Mouse (Mus musculus) MN1 (cell line): ENCODE results near the gene Dtnb.

ENCODE experiments used
- DNase-seq: peaks from one replicate; pipeline ENCODE4 v3.0.0-alpha.2; 2016; ENCODE audit warnings: low spot score

Gene Dtnb

DNA sequence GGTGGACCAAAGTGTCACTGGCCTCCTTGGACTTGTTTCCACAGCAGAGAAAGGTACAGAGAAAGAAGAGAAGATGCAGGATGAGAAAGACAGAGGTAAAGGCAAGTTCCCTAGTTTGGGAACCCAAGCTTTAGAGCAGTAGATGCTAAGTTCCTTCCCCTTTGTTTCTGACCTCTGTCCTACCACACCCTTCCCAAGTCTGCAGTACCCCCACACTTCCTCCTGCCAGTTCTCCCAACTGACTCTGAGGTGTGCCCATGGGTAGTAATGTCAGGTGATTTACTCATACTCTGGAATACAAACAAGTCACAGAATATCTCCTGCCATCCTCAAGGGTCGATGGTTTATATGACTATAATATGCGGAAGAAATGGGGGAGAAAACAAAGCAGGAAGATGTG is 203.8 kb downstream of the Dtnb start:
- DNase-seq: no peak

GRCm38 (mm10) chr12:3777682-3778081 is 205.5 kb downstream of the Dtnb start:
- no peak for DNase-seq

GRCm38 (mm10) chr12:3778286-3778685 is 206.1 kb downstream of the Dtnb start:
- DNase-seq: no peak

DNA sequence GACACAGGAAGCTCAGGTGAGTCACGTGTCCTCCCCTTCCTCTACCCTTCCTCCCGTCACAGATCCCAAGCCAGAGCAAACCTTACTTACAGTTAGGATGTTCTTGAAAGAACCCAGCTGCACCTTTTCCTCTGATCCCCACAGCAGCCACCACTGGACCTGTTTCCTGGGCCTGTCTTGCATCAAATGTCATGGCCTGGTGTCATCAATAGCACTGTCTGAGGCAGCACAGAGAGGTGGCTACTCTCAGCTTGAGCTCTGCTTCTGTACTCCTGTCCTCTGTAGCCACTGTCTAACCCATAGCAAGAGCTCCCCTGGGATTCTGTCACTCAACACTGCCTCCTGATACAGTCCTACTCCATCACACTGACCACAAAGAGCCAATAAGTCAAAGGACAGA is 207.5 kb downstream of the Dtnb start:
- DNase-seq: peak; percentile 65

DNA sequence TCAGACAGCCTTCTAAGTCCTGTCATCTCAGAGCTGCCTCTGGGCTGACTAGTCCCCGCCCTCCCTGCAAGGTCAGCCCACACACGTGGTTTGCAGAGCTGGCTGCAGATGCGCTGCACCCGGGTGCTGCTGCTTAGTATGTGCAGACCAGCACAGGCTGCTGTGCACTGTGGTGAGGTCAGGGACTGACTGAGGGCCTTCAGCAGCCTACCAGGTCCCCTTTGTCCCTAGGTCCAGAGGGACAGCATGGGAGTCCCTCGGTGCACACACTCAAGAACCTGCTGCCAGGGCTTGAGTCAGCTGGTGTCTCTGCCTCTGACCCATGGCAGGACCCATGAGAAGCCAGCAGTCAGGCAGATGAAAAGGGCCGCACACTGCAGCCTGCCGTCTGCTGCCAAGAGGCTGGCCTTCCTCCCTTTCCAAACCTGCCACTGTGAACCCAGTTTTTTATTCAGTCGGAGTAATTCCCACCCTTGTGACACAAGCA is 208.3 kb downstream of the Dtnb start:
- peak; percentile 80 for DNase-seq

DNA sequence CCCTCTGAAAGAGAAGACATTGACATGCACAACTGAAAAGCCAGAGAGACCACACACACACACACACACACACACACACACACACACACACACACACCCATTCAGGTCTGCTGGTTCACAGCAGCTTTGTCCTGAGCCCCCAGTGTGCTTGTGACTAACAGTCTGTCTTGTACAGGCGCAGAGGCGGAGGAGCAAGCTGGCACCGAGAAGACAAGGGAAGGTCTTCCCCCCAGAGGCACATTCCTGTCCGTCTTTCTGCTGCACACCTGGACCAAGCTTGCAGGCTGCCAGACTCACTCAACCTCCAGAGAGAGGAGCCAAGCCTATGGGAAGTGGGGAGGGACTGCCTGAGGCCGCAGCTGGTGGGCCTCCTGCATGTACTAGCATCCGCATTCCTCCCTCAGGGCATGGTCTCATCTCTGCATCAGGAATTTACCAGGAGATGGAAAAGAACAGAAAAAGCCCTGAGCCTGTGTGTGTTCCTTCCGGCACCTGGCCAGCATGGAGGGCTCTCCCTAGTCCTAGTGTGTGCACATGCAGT is 208.8 kb downstream of the Dtnb start:
- DNase-seq: no peak

- DNase-seq: peak; percentile 82
These were observed 209.3 kb downstream of the Dtnb start for GRCm38 (mm10) chr12:3781482-3781881.

DNA sequence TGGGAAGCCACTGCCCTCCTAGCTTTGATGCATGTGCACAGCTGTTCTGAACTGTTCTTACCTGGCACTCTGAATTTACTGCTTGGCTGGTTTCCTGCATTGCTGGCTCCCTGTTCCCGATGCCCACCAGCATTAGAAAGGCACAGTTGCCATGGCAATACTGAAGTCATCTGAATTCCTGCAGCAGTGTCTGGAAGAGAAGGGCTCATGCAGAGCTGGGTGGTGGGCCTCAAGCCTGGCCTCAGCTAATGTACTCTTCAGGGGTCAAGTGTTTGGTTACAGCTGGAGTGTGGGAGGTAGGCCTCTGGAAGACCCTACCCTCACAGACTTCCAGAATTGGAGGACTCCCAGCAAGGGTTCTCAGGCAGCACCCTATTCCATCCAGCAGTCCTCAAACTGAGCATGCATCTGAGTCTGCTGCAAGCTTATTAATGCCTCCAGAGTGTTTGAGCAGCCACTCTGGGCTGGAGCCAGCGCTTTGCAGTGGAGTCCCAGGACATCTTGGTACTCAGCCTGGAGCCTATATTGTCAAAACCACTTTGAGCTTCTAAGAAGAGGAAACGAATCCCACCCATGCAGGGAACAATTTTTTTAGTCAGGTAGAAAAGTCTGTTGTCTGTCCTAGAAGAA is 211.1 kb downstream of the Dtnb start:
- no peak for DNase-seq

DNA sequence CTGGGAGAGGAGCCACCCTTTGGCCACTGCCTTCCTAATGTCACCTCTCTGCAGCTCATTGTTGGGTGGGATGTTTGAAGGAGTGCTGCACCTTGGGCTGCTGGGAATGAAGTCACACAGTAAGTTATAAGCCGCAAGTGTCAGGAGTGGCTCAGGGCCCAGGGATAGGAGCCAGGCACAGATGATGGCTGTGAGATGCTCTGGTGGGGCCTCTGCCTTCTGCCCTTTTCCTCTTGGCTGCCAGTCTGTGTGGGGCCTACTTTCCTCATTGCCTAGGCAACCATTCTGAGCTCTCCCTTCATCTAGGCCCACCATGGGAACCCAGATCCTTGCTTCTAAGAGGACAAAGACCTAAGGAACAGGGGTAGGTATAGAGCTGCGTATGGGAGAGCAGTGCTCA is 212.1 kb downstream of the Dtnb start:
- DNase-seq: no peak

DNA sequence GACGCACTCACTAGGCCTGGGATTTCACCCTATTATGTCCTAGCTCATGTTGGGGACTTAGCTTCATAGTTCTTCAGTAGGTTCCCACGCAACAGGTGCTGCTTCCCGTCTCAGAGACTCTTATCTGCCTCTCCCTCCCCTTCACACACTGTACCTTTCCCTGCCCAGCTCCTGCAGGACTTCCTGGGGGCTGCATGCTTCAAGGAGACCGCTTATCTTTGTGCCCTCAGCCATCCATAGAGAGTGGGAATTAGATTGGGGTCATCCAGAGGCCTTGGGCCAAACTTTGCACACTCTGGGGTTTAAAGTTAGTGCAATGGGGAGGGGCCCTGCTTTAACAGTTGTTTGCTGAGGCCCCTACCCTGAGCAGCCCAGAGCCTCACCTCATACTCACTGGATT is 212.5 kb downstream of the Dtnb start:
- DNase-seq: no peak

GRCm38 (mm10) chr12:3787041-3787440 is 214.9 kb downstream of the Dtnb start:
- DNase-seq: no peak

GRCm38 (mm10) chr12:3787541-3787940 is 215.4 kb downstream of the Dtnb start:
- DNase-seq: peak; percentile 42

- DNase-seq: no peak
These were observed 216.4 kb downstream of the Dtnb start for GRCm38 (mm10) chr12:3788421-3789051.

- no peak for DNase-seq
These were observed 217.5 kb downstream of the Dtnb start for GRCm38 (mm10) chr12:3789626-3790185.

GRCm38 (mm10) chr12:3791257-3791656 is 219.1 kb downstream of the Dtnb start:
- DNase-seq: no peak

GRCm38 (mm10) chr12:3791732-3792131 is 219.6 kb downstream of the Dtnb start:
- DNase-seq: peak; percentile 98

DNA sequence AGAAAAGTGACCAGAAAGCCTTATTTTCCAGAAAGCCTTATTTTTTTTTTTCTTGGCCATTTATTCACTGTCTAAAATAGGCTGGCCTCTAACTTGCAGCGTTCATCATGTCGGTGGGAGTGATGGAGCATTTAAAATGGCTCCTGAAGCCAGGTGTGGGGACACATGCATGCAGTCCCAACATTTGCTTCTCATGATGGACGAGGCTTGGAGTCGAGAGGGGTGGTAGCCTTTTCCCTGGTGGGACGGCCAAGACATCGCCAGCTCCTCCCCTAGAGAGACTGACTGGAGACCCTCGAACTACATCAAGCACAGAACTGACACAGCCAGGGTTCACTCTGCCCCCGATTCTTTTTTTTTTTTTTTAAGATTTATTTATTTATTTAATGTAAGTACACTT is 220.1 kb downstream of the Dtnb start:
- DNase-seq: peak; percentile 55

DNA sequence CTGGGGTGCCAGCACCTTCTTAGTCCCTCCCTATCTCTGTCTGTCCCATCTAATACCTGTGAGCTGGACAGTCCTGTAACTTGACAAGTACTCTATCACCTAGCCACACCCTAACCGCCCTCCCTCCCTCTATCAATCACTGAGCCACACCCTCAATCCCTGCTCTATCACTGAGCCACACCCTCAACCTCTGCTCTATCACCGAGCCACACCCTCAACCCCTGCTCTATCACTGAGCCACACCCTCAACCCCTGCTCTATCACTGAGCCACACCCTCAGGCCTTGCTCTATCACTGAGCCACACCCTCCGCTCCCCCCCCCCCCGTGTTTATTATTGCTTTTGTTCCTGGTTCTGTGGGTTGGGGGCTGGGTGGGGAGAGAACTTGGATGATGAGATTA is 223.4 kb downstream of the Dtnb start:
- no peak for DNase-seq

- no peak for DNase-seq
These were observed 227.4 kb downstream of the Dtnb start for GRCm38 (mm10) chr12:3799551-3799950.

DNA sequence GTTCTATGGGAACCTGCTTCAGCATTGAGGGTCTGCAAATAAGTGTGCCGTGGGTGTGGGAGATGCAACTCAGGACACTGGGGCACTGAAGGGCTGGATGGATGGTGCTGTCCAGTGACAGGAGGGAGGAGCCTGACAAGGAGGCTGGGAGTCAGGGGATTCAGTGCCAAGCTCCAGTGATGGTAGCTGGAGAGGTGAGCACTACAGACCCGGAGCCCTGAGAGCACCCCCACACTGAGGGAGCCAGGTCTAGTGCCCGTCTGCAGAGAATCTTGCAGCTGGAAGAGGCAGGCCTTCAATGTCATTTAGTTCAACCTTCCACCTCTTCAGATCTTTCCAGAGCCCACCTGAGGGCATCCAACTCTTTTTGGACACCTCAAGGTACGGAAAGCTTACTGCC is 233.7 kb downstream of the Dtnb start, which contains the start of gene Dnmt3a:
Gene Dnmt3a (plus strand): TSS at position 156 of the 400 bp plus-strand sequence.
- no peak for DNase-seq

DNA sequence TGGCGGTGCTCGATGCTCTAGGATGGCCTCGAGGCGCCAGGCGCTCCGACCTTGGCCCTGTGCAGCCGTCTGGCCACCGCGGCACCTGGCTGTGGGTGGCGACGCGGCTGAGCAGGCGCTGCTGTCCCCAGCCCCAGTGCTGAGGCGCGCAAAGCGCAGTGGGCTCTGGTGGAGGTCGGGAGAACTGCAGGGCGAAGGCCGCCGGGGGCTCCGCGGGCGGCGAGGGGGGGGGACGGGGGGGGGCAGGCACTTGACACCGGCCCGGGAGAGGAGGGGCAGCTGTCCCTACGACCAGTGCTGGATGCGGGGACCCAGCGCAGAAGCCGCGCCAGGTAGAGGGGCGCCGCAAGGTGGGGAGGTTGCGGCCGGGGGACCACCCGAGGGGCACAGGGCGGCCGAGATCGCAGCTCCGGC is 234.1 kb downstream of the Dtnb start:
- peak; percentile 88 for DNase-seq

DNA sequence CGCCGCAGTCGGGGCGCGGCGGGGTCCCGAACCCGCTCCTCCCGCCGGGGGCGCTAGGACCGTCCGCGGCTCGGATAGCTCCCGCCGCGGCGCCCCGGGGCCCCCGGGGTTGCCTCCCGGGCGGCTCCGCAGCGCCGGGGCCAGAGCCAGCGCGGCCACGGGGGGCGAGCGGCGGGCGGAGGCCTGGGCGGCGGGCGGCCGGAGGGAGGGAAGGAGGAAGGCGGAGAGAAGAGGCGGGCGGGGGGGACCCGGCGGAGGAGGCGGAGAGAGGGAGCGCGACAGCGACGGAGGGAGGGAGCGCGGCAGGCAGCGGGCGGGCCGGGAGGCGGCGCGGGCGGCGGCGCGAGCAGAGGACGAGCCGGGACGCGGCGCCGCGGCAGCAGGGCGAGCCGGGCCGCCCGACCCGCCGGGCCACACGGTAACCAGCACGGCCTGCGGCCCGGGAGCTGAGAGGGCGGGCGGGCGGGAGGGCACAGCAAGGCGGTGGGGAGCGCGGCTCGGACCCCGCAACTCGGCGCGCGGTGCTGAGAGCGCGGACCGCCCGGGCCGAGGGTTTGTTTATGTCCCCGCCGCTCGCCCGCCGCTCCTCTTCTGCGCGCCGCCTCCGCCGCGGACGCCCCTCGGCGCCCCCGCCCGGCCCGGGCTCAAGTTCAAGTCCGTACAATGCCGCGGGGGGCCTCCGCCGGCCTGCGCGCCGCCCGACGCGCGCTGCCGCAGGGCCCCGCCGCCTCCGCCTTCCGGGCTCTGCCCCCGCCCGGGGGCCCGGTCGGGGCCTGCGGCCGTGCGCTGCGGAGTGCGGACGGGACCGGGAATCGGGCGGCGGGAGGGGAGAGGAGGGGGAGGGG is 234.7 kb downstream of the Dtnb start:
- DNase-seq: peak; percentile 74
